Mouse (Mus musculus): ENCODE measurements around the gene Fam207a. TPM values are rescaled to one million over a fixed set of nuclear protein-coding genes. Genes with fewer than 3 reads are reported as not detected.
A peak's percentile ranks its signal among the peaks of the same experiment; 100 is the strongest.

Fam207a gene
- polyA plus RNA-seq, 2 experiments: 13.9 to 16.7 TPM

- ATAC-seq (ENCODE audit: insufficient read depth): no peak
- Histone ChIP-seq H3K36me3 (replicated peaks; ENCODE audit: control insufficient read depth, insufficient read depth, low read depth) (no peaks in the 10 kb centered on the region), H3K9ac (replicated peaks) (no peak overlapping the region; the same call in 1 of the 2 replicates), H3K4me1 (replicated peaks; ENCODE audit: control insufficient read depth in 2 of 2, insufficient read depth in 2 of 2, low read length in 1 of 2) (no peaks in the 10 kb centered on the region; a peak in 1 of 4 replicates), H3K4me3 (ENCODE audit: insufficient read depth in 1 of 2, low read depth in 2 of 2, low read length in 2 of 2) (no peak overlapping the region), H3K4me2 (ENCODE audit: low read depth) (no peak overlapping the region), H3K27me3 (ENCODE audit: control insufficient read depth, insufficient read depth, low read length) (no peaks in the 10 kb centered on the region), H3K9me3 (ENCODE audit: control insufficient read depth, low read length) (no peaks in the 10 kb centered on the region), H3K27ac (no peak overlapping the region)
- TF ChIP-seq CTCF (IDR thresholded peaks at IDR 0.05; ENCODE audit: low read depth) (no peak), EP300 (IDR thresholded peaks at IDR 0.05; ENCODE audit: low read depth) (no peak)
- WGBS (ENCODE audit: insufficient replicate concordance): 57% methylated on average over 11 of the region's 11 CpGs
- DNase-seq (ENCODE audit: low read depth in 3 of 3, low spot score in 3 of 3): no peak
Measured at GRCm38 (mm10) chr10:77550874-77551273, 35.3 kb upstream of the Fam207a start.

- H3K9me3 ChIP-seq (ENCODE audit: control insufficient read depth, low read length): no peaks in the 10 kb centered on the region
- no peaks in the 10 kb centered on the region for H3K27me3 ChIP-seq (ENCODE audit: control insufficient read depth, insufficient read depth, low read length)
Measured at GRCm38 (mm10) chr10:77548576-77548975, 33.0 kb upstream of the Fam207a start.

GRCm38 (mm10) chr10:77544916-77545315, 29.3 kb upstream of the Fam207a start:
- DNase-seq (ENCODE audit: low read depth in 3 of 3, low spot score in 3 of 3) (no peak), ATAC-seq (ENCODE audit: insufficient read depth) (no peak)
- no peak overlapping the region for H3K9ac ChIP-seq (replicated peaks)
- no peaks in the 10 kb centered on the region for H3K36me3 ChIP-seq (replicated peaks; ENCODE audit: control insufficient read depth, insufficient read depth, low read depth)
- no peaks in the 10 kb centered on the region; a peak in 1 of 4 replicates for H3K4me1 ChIP-seq (replicated peaks; ENCODE audit: control insufficient read depth in 2 of 2, insufficient read depth in 2 of 2, low read length in 1 of 2)
- H3K4me3 ChIP-seq (ENCODE audit: insufficient read depth in 1 of 2, low read depth in 2 of 2, low read length in 2 of 2): no peak overlapping the region
- 62% methylated on average over 5 of the region's 5 CpGs for WGBS (ENCODE audit: insufficient replicate concordance)
- no peaks in the 10 kb centered on the region for H3K27me3 ChIP-seq (ENCODE audit: control insufficient read depth, insufficient read depth, low read length)
- no peak overlapping the region for H3K4me2 ChIP-seq (ENCODE audit: low read depth)
- no peak overlapping the region for H3K27ac ChIP-seq
- TF ChIP-seq EP300 (IDR thresholded peaks at IDR 0.05; ENCODE audit: low read depth): no peak
- TF ChIP-seq CTCF (IDR thresholded peaks at IDR 0.05; ENCODE audit: low read depth): no peak
- H3K9me3 ChIP-seq (ENCODE audit: control insufficient read depth, low read length): no peaks in the 10 kb centered on the region

More at GRCm38 (mm10) chr10:77548576-77548975, 33.0 kb upstream of the Fam207a start:
- H3K36me3 ChIP-seq (replicated peaks; ENCODE audit: control insufficient read depth, insufficient read depth, low read depth): no peaks in the 10 kb centered on the region
- no peak for TF ChIP-seq EP300 (IDR thresholded peaks at IDR 0.05; ENCODE audit: low read depth)
- no peak for TF ChIP-seq CTCF (IDR thresholded peaks at IDR 0.05; ENCODE audit: low read depth)
- H3K4me2 ChIP-seq (ENCODE audit: low read depth): no peak overlapping the region
- no peak for DNase-seq (ENCODE audit: low read depth in 3 of 3, low spot score in 3 of 3)
- H3K4me1 ChIP-seq (replicated peaks; ENCODE audit: control insufficient read depth in 2 of 2, insufficient read depth in 2 of 2, low read length in 1 of 2): no peaks in the 10 kb centered on the region; a peak in 1 of 4 replicates
- H3K4me3 ChIP-seq (ENCODE audit: insufficient read depth in 1 of 2, low read depth in 2 of 2, low read length in 2 of 2): no peak overlapping the region
- 66% methylated on average over 10 of the region's 10 CpGs for WGBS (ENCODE audit: insufficient replicate concordance)
- no peak for ATAC-seq (ENCODE audit: insufficient read depth)
- H3K27ac ChIP-seq: no peak overlapping the region
- H3K9ac ChIP-seq (replicated peaks): no peak overlapping the region

- no peaks in the 10 kb centered on the region for H3K36me3 ChIP-seq (replicated peaks; ENCODE audit: control insufficient read depth, insufficient read depth, low read depth)
- no peaks in the 10 kb centered on the region for H3K9me3 ChIP-seq (ENCODE audit: control insufficient read depth, low read length)
- ATAC-seq (ENCODE audit: insufficient read depth) (no peak), DNase-seq (ENCODE audit: low read depth in 3 of 3, low spot score in 3 of 3) (peak in 2 of 3 experiments; percentile 39 to 51)
- no peak overlapping the region for H3K4me3 ChIP-seq (ENCODE audit: insufficient read depth in 1 of 2, low read depth in 2 of 2, low read length in 2 of 2)
- no peak overlapping the region for H3K27ac ChIP-seq
- WGBS (ENCODE audit: insufficient replicate concordance): 33% methylated on average over 7 of the region's 7 CpGs
- TF ChIP-seq CTCF (IDR thresholded peaks at IDR 0.05; ENCODE audit: low read depth) (peak; percentile 87), EP300 (IDR thresholded peaks at IDR 0.05; ENCODE audit: low read depth) (no peak)
- no peaks in the 10 kb centered on the region for H3K4me1 ChIP-seq (replicated peaks; ENCODE audit: control insufficient read depth in 2 of 2, insufficient read depth in 2 of 2, low read length in 1 of 2)
- H3K27me3 ChIP-seq (ENCODE audit: control insufficient read depth, insufficient read depth, low read length): no peaks in the 10 kb centered on the region
- H3K4me2 ChIP-seq (ENCODE audit: low read depth): no peak overlapping the region
- no peak overlapping the region for H3K9ac ChIP-seq (replicated peaks)
Measured at GRCm38 (mm10) chr10:77543226-77543625, 27.6 kb upstream of the Fam207a start.

GRCm38 (mm10) chr10:77541864-77542666, 26.5 kb upstream of the Fam207a start:
- DNase-seq (ENCODE audit: low read depth in 3 of 3, low spot score in 3 of 3) (no peak), ATAC-seq (ENCODE audit: insufficient read depth) (no peak)
- Histone ChIP-seq H3K4me2 (ENCODE audit: low read depth) (no peak overlapping the region), H3K4me3 (ENCODE audit: insufficient read depth in 1 of 2, low read depth in 2 of 2, low read length in 2 of 2) (no peak overlapping the region), H3K9me3 (ENCODE audit: control insufficient read depth, low read length) (no peaks in the 10 kb centered on the region), H3K27me3 (ENCODE audit: control insufficient read depth, insufficient read depth, low read length) (no peaks in the 10 kb centered on the region), H3K4me1 (replicated peaks; ENCODE audit: control insufficient read depth in 2 of 2, insufficient read depth in 2 of 2, low read length in 1 of 2) (no peaks in the 10 kb centered on the region), H3K9ac (replicated peaks) (no peak overlapping the region), H3K36me3 (replicated peaks; ENCODE audit: control insufficient read depth, insufficient read depth, low read depth) (no peaks in the 10 kb centered on the region), H3K27ac (no peak overlapping the region)
- no peak for TF ChIP-seq EP300 (IDR thresholded peaks at IDR 0.05; ENCODE audit: low read depth)
- TF ChIP-seq CTCF (IDR thresholded peaks at IDR 0.05; ENCODE audit: low read depth): no peak
- WGBS (ENCODE audit: insufficient replicate concordance): 70% methylated on average over 10 of the region's 10 CpGs
